Mouse (Mus musculus): ENCODE measurements around the gene Gpr155. TPM values are rescaled to one million over a fixed set of nuclear protein-coding genes. Genes with fewer than 3 reads are reported as not detected.

Gene Gpr155
- polyA plus RNA-seq, 1 experiment from 2014 or later = 6.7 TPM

- H3K36me3 ChIP-seq = peaks cover 28% of the 10 kb centered on the region
- ATAC-seq (replicated peaks; ENCODE audit: low FRiP score) = peak; percentile 96
- peak within 1 kb of the TSS; percentile 71 for H3K9ac ChIP-seq
- peak within 1 kb of the TSS; percentile 82 for H3K4me3 ChIP-seq (replicated peaks)
- peak within 1 kb of the TSS; percentile 87 for H3K27ac ChIP-seq
- H3K9me3 ChIP-seq (replicated peaks) = no peaks in the 10 kb centered on the region
- no peaks in the 10 kb centered on the region for H3K27me3 ChIP-seq
- H3K4me1 ChIP-seq = peaks cover 16% of the 10 kb centered on the region
- peak within 1 kb of the TSS; percentile 72 for H3K4me2 ChIP-seq
- WGBS = under 1% methylated on average over 64 of the region's 64 CpGs
Measured at GRCm38 (mm10) chr2:73312152-73313116, 73.9 kb downstream of the Gpr155 start, which contains the start of the genes Scrn3 and Cir1. Gene Scrn3 (plus strand): TSS chr2:73312601. Gene Cir1 (minus strand): TSS chr2:73312701.

- Histone ChIP-seq H3K4me2 (no peak overlapping the region), H3K36me3 (peaks cover 83% of the 10 kb centered on the region), H3K27ac (no peak overlapping the region), H3K4me1 (peaks cover 4% of the 10 kb centered on the region), H3K27me3 (no peaks in the 10 kb centered on the region), H3K9me3 (replicated peaks) (no peaks in the 10 kb centered on the region), H3K4me3 (replicated peaks) (no peak overlapping the region), H3K9ac (no peak overlapping the region)
- ATAC-seq (replicated peaks; ENCODE audit: low FRiP score) = no peak
- WGBS = 57% methylated on average over 7 of the region's 7 CpGs
Measured at GRCm38 (mm10) chr2:73306006-73306405, 80.4 kb downstream of the Gpr155 start.

DNA sequence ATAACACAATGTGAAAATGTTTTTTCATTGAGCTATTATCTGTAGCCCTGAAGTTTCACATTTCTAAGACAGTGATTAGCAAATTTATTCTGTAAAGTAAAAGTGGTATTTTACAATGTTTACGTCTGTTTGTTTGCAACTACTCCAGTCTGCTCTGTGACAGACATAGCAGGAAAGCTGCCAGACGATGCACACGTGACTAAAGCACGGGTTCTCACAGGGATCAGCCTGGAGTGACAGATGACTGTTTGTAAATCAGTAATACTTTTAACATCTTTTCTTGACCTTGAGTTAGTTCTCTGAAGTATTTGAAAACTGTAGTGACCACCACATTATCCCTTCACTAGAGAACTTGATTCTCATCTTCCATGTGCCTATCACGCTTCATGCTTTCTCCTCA, 81.9 kb downstream of the Gpr155 start:
- Histone ChIP-seq H3K36me3 (peaks cover 76% of the 10 kb centered on the region), H3K27ac (no peak overlapping the region), H3K9ac (no peak overlapping the region), H3K4me3 (replicated peaks) (no peak overlapping the region), H3K27me3 (no peaks in the 10 kb centered on the region), H3K4me1 (no peaks in the 10 kb centered on the region), H3K9me3 (replicated peaks) (no peaks in the 10 kb centered on the region), H3K4me2 (no peak overlapping the region)
- no peak for ATAC-seq (replicated peaks; ENCODE audit: low FRiP score)
- WGBS = 90% methylated on average over 5 of the region's 5 CpGs

DNA sequence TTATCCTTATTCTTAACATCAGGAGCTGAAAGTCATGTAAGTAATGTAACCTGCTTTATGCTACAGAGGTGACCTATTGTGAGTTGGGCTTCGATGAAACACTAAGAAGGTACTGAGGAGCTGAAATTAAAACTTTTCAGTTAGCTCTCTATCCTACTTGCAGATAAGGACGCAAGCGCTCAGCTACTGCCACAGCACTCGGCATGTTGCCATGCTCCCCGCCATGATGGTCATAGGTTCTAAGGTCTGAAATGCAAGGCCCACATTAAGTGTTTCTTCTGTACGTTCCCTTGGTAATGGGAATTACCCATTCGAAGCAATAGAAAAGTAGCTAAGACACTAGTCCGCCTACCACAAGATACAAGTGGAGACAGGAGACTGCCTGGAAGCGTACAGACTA, 83.7 kb downstream of the Gpr155 start:
- Histone ChIP-seq H3K36me3 (peaks cover 66% of the 10 kb centered on the region), H3K4me1 (no peaks in the 10 kb centered on the region), H3K4me2 (no peak overlapping the region), H3K9ac (no peak overlapping the region), H3K9me3 (replicated peaks) (no peaks in the 10 kb centered on the region), H3K27me3 (no peaks in the 10 kb centered on the region), H3K4me3 (replicated peaks) (no peak overlapping the region), H3K27ac (no peak overlapping the region)
- no peak for ATAC-seq (replicated peaks; ENCODE audit: low FRiP score)
- WGBS = 98% methylated on average over 9 of the region's 9 CpGs

GRCm38 (mm10) chr2:73301979-73302378, 84.4 kb downstream of the Gpr155 start:
- Histone ChIP-seq H3K9me3 (replicated peaks) (no peaks in the 10 kb centered on the region), H3K27ac (no peak overlapping the region), H3K4me3 (replicated peaks) (no peak overlapping the region), H3K4me2 (no peak overlapping the region), H3K36me3 (peaks cover 59% of the 10 kb centered on the region), H3K27me3 (no peaks in the 10 kb centered on the region), H3K4me1 (no peaks in the 10 kb centered on the region), H3K9ac (no peak overlapping the region)
- ATAC-seq (replicated peaks; ENCODE audit: low FRiP score) = no peak
- WGBS = 91% methylated on average over 1 of the region's 1 CpGs

GRCm38 (mm10) chr2:73298841-73299240, 87.5 kb downstream of the Gpr155 start:
- peaks cover 46% of the 10 kb centered on the region for H3K36me3 ChIP-seq
- ATAC-seq (replicated peaks; ENCODE audit: low FRiP score) = no peak
- WGBS = 85% methylated on average over 3 of the region's 3 CpGs
- H3K4me3 ChIP-seq (replicated peaks) = no peak overlapping the region
- no peaks in the 10 kb centered on the region for H3K4me1 ChIP-seq
- no peak overlapping the region for H3K9ac ChIP-seq
- no peaks in the 10 kb centered on the region for H3K27me3 ChIP-seq
- H3K9me3 ChIP-seq (replicated peaks) = no peaks in the 10 kb centered on the region
- H3K4me2 ChIP-seq = no peak overlapping the region
- H3K27ac ChIP-seq = no peak overlapping the region

- Histone ChIP-seq H3K27ac (no peak overlapping the region), H3K4me3 (replicated peaks) (no peak overlapping the region), H3K4me2 (no peak overlapping the region), H3K9me3 (replicated peaks) (no peaks in the 10 kb centered on the region), H3K36me3 (peaks cover 42% of the 10 kb centered on the region), H3K4me1 (no peaks in the 10 kb centered on the region), H3K27me3 (no peaks in the 10 kb centered on the region), H3K9ac (no peak overlapping the region)
- WGBS = 89% methylated on average over 7 of the region's 7 CpGs
- ATAC-seq (replicated peaks; ENCODE audit: low FRiP score) = no peak
Measured at GRCm38 (mm10) chr2:73298154-73298553, 88.2 kb downstream of the Gpr155 start.

- WGBS = 79% methylated on average over 7 of the region's 7 CpGs
- Histone ChIP-seq H3K4me2 (no peak overlapping the region), H3K4me1 (no peaks in the 10 kb centered on the region), H3K9me3 (replicated peaks) (no peaks in the 10 kb centered on the region), H3K4me3 (replicated peaks) (no peak overlapping the region), H3K9ac (no peak overlapping the region), H3K27me3 (no peaks in the 10 kb centered on the region), H3K36me3 (peaks cover 45% of the 10 kb centered on the region), H3K27ac (no peak overlapping the region)
- no peak for ATAC-seq (replicated peaks; ENCODE audit: low FRiP score)
Measured at GRCm38 (mm10) chr2:73295023-73295422, 91.3 kb downstream of the Gpr155 start.

Other genes starting within 250 kb of the Gpr155 start
- 88.9 and 97.6 TPM in 2 replicates for gene Ola1, start 167.6 kb downstream of the Gpr155 start, polyA plus RNA-seq (2015; fragmentation: Nextera tagmentation; extraction: Ambion mirVana)
- gene Sp9, start 114.6 kb downstream of the Gpr155 start, polyA plus RNA-seq (2015; fragmentation: Nextera tagmentation; extraction: Ambion mirVana) = 0.06 TPM in 1 of 2 replicates, not detected in the other
- 18.5 TPM in 2 replicates for gene Scrn3, start 74.0 kb downstream of the Gpr155 start, polyA plus RNA-seq (2015; fragmentation: Nextera tagmentation; extraction: Ambion mirVana)
- 24.5 and 25.8 TPM in 2 replicates for gene Cir1, start 73.9 kb downstream of the Gpr155 start, polyA plus RNA-seq (2015; fragmentation: Nextera tagmentation; extraction: Ambion mirVana)
- 8.7 and 9.7 TPM in 2 replicates for gene Wipf1, start 143.2 kb upstream of the Gpr155 start, polyA plus RNA-seq (2015; fragmentation: Nextera tagmentation; extraction: Ambion mirVana)
- gene Chrna1, start 193.8 kb upstream of the Gpr155 start, polyA plus RNA-seq (2015; fragmentation: Nextera tagmentation; extraction: Ambion mirVana) = 1.3 and 1.4 TPM in 2 replicates